18 mouse cellular contexts compared by ENCODE assay signal in genomic region chr3:34568086-34568650, GRCm38 (mm10).
DNase-seq lines count a peak whose midpoint lies in the region; ATAC-seq and TF ChIP-seq lines count a peak whose summit lies in the region.
"Had no signal": no experiment of that assay in that cellular context is flagged by ENCODE, and none has a peak within 500 bp of the region (broad histone marks: within the 10 kb centered on the region; RNA-seq: fewer than 3 reads in every experiment).

No protein-coding gene starts in this region.

- 18% methylated on average over 6 of the region's 6 CpGs for WGBS in forebrain, embryonic 14.5 days
- 17% methylated on average over 6 of the region's 6 CpGs for WGBS in midbrain, embryonic 14.5 days
- WGBS in kidney, embryonic 15.5 days = 69% methylated on average over 6 of the region's 6 CpGs

- no peak for TF ChIP-seq POLR2A in brain, embryonic 14.5 days (IDR thresholded peaks at IDR 0.05; ENCODE audit: borderline replicate concordance, extremely low read depth, insufficient read depth, insufficient read length, poor library complexity, severe bottlenecking)

- no peaks in the 10 kb centered on the region for H3K27me3 ChIP-seq in forebrain, embryonic 14.5 days (replicated peaks; ENCODE audit: control insufficient read depth, insufficient read depth, low read length)
- H3K27me3 ChIP-seq in midbrain, embryonic 14.5 days (ENCODE audit: control insufficient read depth, insufficient read depth, low read length) = no peaks in the 10 kb centered on the region
- H3K27me3 ChIP-seq in kidney, embryonic 15.5 days = no peaks in the 10 kb centered on the region
- H3K27me3 ChIP-seq: limb, embryonic 15.5 days; lung, embryonic 15.5 days; megakaryocyte, embryonic 14.5 days; neural tube, embryonic 13.5 days had no signal

- intact Hi-C loops in heart, postnatal 10 days (cut with DNase I) = no loop called here
- intact Hi-C loops in heart, postnatal 25 days (cut with DNase I) = no loop called here

- H3K4me3 ChIP-seq in forebrain, embryonic 14.5 days (ENCODE audit: low read depth, low read length) = no peak overlapping the region
- H3K4me3 ChIP-seq in midbrain, embryonic 14.5 days (replicated peaks; ENCODE audit: low read depth, low read length) = no peak overlapping the region
- H3K4me3 ChIP-seq in kidney, embryonic 15.5 days (replicated peaks) = no peak overlapping the region
- H3K4me3 ChIP-seq: left cerebral cortex, adult 2 months; limb, embryonic 15.5 days; lung, embryonic 15.5 days; megakaryocyte, embryonic 14.5 days; neural tube, embryonic 13.5 days had no signal

- H3K4me1 ChIP-seq in forebrain, embryonic 14.5 days (ENCODE audit: control insufficient read depth, insufficient read depth, low read length) = peaks cover 37% of the 10 kb centered on the region
- H3K4me1 ChIP-seq in midbrain, embryonic 14.5 days (ENCODE audit: control insufficient read depth, insufficient read depth, low read length) = peaks cover 11% of the 10 kb centered on the region; the same call in 1 of the 2 replicates
- H3K4me1 ChIP-seq in kidney, embryonic 15.5 days = no peaks in the 10 kb centered on the region
- H3K4me1 ChIP-seq: lung, embryonic 15.5 days; megakaryocyte, embryonic 14.5 days had no signal

- ATAC-seq in forebrain, embryonic 14.5 days = peak; percentile 56
- ATAC-seq in midbrain, embryonic 14.5 days (ENCODE audit: low FRiP score, low TSS enrichment) = no peak; the same call in 1 of the 2 replicates
- no peak for ATAC-seq in kidney, embryonic 15.5 days (replicated peaks; ENCODE audit: low FRiP score)

- no peaks in the 10 kb centered on the region for H3K9me3 ChIP-seq in forebrain, embryonic 14.5 days (replicated peaks; ENCODE audit: control insufficient read depth, low read length)
- H3K9me3 ChIP-seq in midbrain, embryonic 14.5 days (ENCODE audit: control insufficient read depth, low read length) = no peaks in the 10 kb centered on the region
- H3K9me3 ChIP-seq in kidney, embryonic 15.5 days (replicated peaks) = no peaks in the 10 kb centered on the region
- H3K9me3 ChIP-seq: limb, embryonic 15.5 days; lung, embryonic 15.5 days; neural tube, embryonic 13.5 days had no signal

- no peak overlapping the region for H3K4me2 ChIP-seq in forebrain, embryonic 14.5 days (ENCODE audit: low read length)
- no peak overlapping the region for H3K4me2 ChIP-seq in midbrain, embryonic 14.5 days (ENCODE audit: low read length)
- H3K4me2 ChIP-seq in kidney, embryonic 15.5 days = no peak overlapping the region
- H3K4me2 ChIP-seq: limb, embryonic 15.5 days; lung, embryonic 15.5 days; neural tube, embryonic 13.5 days had no signal

- H3K9ac ChIP-seq in forebrain, embryonic 14.5 days (ENCODE audit: low read length) = no peak overlapping the region
- H3K9ac ChIP-seq in midbrain, embryonic 14.5 days (replicated peaks; ENCODE audit: low read length) = no peak overlapping the region
- H3K9ac ChIP-seq in kidney, embryonic 15.5 days = no peak overlapping the region
- H3K9ac ChIP-seq: limb, embryonic 15.5 days; lung, embryonic 15.5 days; neural tube, embryonic 13.5 days had no signal

- no peaks in the 10 kb centered on the region for H3K36me3 ChIP-seq in forebrain, embryonic 14.5 days (ENCODE audit: control insufficient read depth, insufficient read depth, low read length)
- H3K36me3 ChIP-seq in midbrain, embryonic 14.5 days (ENCODE audit: control insufficient read depth, insufficient read depth, low read length) = no peaks in the 10 kb centered on the region
- no peaks in the 10 kb centered on the region for H3K36me3 ChIP-seq in kidney, embryonic 15.5 days
- H3K36me3 ChIP-seq: limb, embryonic 15.5 days; lung, embryonic 15.5 days; neural tube, embryonic 13.5 days had no signal

- no peak overlapping the region for H3K27ac ChIP-seq in forebrain, embryonic 14.5 days (ENCODE audit: low read depth, low read length)
- no peak overlapping the region for H3K27ac ChIP-seq in midbrain, embryonic 14.5 days (replicated peaks; ENCODE audit: low read depth, low read length)
- no peak overlapping the region for H3K27ac ChIP-seq in kidney, embryonic 15.5 days
- H3K27ac ChIP-seq: left cerebral cortex, adult 2 months; limb, embryonic 15.5 days; lung, embryonic 15.5 days; neural tube, embryonic 13.5 days had no signal

- peak; percentile 74 for DNase-seq in heart, adult 11 months
- DNase-seq in heart, postnatal 10 days = no peak
- peak; percentile 88 for DNase-seq in brain, embryonic 14.5 days (ENCODE audit: low read depth)
- DNase-seq in forebrain, embryonic 14.5 days (ENCODE audit: low spot score) = peak; percentile 82
- DNase-seq in midbrain, embryonic 14.5 days = peak; percentile 85
- DNase-seq in heart, postnatal 25 days (ENCODE audit: low spot score) = no peak
- DNase-seq in cerebellum, postnatal 25 days = no peak
- DNase-seq: adrenal gland, adult 2 months; cerebellum, adult 9-11 months; kidney, adult 11 months; kidney, postnatal 36 days; right cerebral cortex, adult 18-20 months had no signal

- no peak for TF ChIP-seq CTCF in brain, embryonic 14.5 days (IDR thresholded peaks at IDR 0.05; ENCODE audit: borderline replicate concordance, extremely low read depth, insufficient read depth, insufficient read length)

Comparison
In these comparisons a context has a peak if more than half of its experiments do, and no peak if none do; other contexts are left out.
1. DNase-seq: peak in heart, adult 11 months (single experiment), brain, embryonic 14.5 days (single experiment), forebrain, embryonic 14.5 days (single experiment) and midbrain, embryonic 14.5 days (single experiment); none in heart, postnatal 10 days (0 of 2), heart, postnatal 25 days (single experiment) and cerebellum, postnatal 25 days (0 of 2).